Mouse (Mus musculus) bone marrow, adult 2 months (tissue): ENCODE measurements around the gene Ube2e3.

Source experiments
- CTCF ChIP-seq: fragments of 200-500 bp; IDR thresholded peaks from 2 replicates; pipeline ENCODE4 v1.5.1; 2011; ENCODE audit warnings: low read length, control low read depth; ENCODE audit not compliant: control insufficient read depth, insufficient read depth
- POLR2A ChIP-seq: fragments of 200-500 bp; IDR thresholded peaks from 2 replicates; pipeline ENCODE4 v1.6.1; 2011; ENCODE audit warnings: low read depth, mild to moderate bottlenecking, control low read depth, low read length, borderline replicate concordance; ENCODE audit not compliant: control insufficient read depth

DNA sequence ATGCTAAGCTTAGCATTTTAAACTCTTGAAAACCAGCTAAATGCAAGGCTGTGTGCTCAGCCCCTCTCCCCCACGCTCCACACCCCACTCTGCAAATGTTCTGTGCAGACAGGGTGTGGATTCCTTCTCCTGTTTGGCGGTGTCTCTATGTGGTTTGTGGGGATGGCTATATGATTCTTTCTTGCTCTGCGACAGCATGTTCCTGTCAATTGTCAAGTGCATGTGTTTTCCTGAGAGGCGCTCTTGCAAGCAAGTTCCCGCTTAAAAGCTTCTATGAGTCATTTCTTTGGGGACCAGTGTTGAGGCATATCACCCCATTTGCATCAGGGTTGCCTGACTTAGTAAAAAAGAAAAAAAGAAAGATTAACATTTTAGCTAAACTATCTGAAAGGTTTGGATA is 92.4 kb downstream of the Ube2e3 start:
- TF ChIP-seq POLR2A (no peak), CTCF (no peak)
